Mouse (Mus musculus) liver, postnatal 0 days (tissue): ENCODE measurements around the gene Cs. TPM values are rescaled to one million over a fixed set of nuclear protein-coding genes. Genes with fewer than 3 reads are reported as not detected.

Source experiments
- ATAC-seq: fragments of 200-750 bp; cut with Nextera tagmentation; 2 replicates; pipeline ENCODE4 v1.8.0; 2017; ENCODE audit warnings: mild to moderate bottlenecking, moderate library complexity
- DNase-seq: peaks from one replicate; pipeline ENCODE4 v3.0.0-alpha.2; 2016
- H3K27ac ChIP-seq: fragments of 300-500 bp; sonication (generic); 2 replicates; pipeline ENCODE4 v1.5.1; 2014; ENCODE audit warnings: antibody characterized with exemption, moderate library complexity, mild to moderate bottlenecking, low read depth
- H3K27me3 ChIP-seq: fragments of 300-500 bp; sonication (generic); 2 replicates; pipeline ENCODE4 v1.6.1; 2014; ENCODE audit warnings: low read length, control low read depth, mixed read lengths; ENCODE audit not compliant: insufficient read depth
- H3K36me3 ChIP-seq: fragments of 300-500 bp; sonication (generic); replicated peaks from 2 replicates; pipeline ENCODE4 v1.6.1; 2014; ENCODE audit warnings: mild to moderate bottlenecking, control low read depth, low read length, moderate library complexity, mixed read lengths; ENCODE audit not compliant: insufficient read depth
- H3K4me1 ChIP-seq: fragments of 300-500 bp; sonication (generic); 2 replicates; pipeline ENCODE4 v1.6.1; 2014; ENCODE audit warnings: antibody characterized with exemption, mild to moderate bottlenecking, control low read depth; ENCODE audit not compliant: insufficient read depth
- H3K4me2 ChIP-seq: fragments of 300-500 bp; sonication (generic); 2 replicates; pipeline ENCODE4 v1.6.1; 2014; ENCODE audit warnings: low read depth, mild to moderate bottlenecking, low read length, moderate library complexity, mixed read lengths
- H3K4me3 ChIP-seq: fragments of 300-500 bp; sonication (generic); 2 replicates; pipeline ENCODE4 v1.5.1; 2014; ENCODE audit warnings: low read depth, low read length
- H3K9ac ChIP-seq: fragments of 300-500 bp; sonication (generic); replicated peaks from 2 replicates; pipeline ENCODE4 v1.6.1; 2014; ENCODE audit warnings: mild to moderate bottlenecking, moderate library complexity
- H3K9me3 ChIP-seq: fragments of 300-500 bp; sonication (generic); 2 replicates; pipeline ENCODE4 v1.6.1; 2016; ENCODE audit warnings: mild to moderate bottlenecking, control low read depth, low read length, mixed read lengths
- CTCF ChIP-seq: sonication (generic); IDR thresholded peaks from 2 replicates; pipeline ENCODE4 v1.5.1; 2016; ENCODE audit warnings: antibody characterized with exemption, low read depth
- EP300 ChIP-seq: IDR thresholded peaks from 2 replicates; pipeline ENCODE4 v1.6.1; 2016; ENCODE audit warnings: antibody characterized with exemption, low read depth, mild to moderate bottlenecking
- WGBS: fragments of 180-500 bp; shearing (Covaris S2); extraction: QIAGEN DNeasy Blood & Tissue Kit; methylation state at CpG from one replicate; pipeline ENCODE4 v1.1.7; 2014; ENCODE audit not compliant: insufficient replicate concordance; 5-methylcytosine and 5-hydroxymethylcytosine counted together
- polyA plus RNA-seq: library from polyadenylated mRNA; unstranded; fragments of >200 nt; fragmentation: Nextera tagmentation; extraction: Ambion mirVana; gene quantifications from 2 replicates; pipeline ENCODE4 v1.2.1, GENCODE M21; 2015

Gene Cs
- polyA plus RNA-seq, 1 experiment from 2014 or later = 51.4 TPM

DNA sequence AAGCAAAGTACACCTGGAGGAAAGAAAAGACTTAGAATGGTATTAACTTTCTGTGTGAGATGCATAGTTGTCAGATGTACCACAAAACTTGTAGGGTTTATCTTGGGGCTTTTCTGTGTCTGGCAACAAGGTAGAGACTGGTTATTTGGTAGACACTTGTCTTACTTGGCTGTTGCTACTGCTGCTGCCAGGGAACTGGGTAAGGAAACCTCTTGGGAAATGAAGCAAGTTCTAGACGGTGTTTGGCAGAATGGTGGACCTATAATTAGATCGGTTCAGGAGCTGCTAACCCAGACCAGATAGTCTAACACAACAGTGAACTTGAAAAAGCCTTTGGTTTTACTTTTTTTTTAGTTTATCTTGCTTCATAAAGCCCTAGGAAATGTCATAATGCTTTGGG is 1.4 kb downstream of the Cs start:
- H3K27ac ChIP-seq = peak overlapping the region; percentile 98
- H3K9ac ChIP-seq = peak overlapping the region; percentile 86; the same call in 1 of the 2 replicates
- H3K4me1 ChIP-seq = peaks cover 51% of the 10 kb centered on the region
- TF ChIP-seq EP300 (no peak), CTCF (no peak)
- no peak for DNase-seq
- H3K36me3 ChIP-seq = peaks cover 3% of the 10 kb centered on the region; the same call in 1 of the 2 replicates
- ATAC-seq = no peak
- H3K4me3 ChIP-seq = peak overlapping the region; percentile 88
- WGBS = 36% methylated on average over 2 of the region's 2 CpGs
- no peaks in the 10 kb centered on the region for H3K27me3 ChIP-seq
- H3K4me2 ChIP-seq = peak overlapping the region; percentile 97
- H3K9me3 ChIP-seq = no peaks in the 10 kb centered on the region

DNA sequence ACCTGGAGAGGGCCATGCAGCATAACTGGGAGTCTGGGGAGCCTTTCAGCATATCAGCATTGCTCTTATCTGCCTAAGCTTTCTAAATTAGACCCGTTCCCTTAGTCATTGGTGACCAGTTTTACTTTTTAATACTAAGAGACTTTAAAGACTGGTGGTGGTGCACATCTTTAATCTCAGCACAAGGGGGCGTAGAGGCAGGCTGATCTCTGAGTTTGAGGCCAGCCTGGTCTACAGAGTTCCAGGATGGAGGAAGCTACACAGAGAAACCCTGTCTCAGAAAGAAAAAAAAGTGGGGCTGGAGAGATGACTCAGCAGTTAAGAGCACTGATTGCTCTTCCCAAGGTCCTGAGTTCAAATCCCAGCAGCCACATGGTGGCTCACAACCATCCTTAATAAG is 2.7 kb downstream of the Cs start:
- Histone ChIP-seq H3K9me3 (no peaks in the 10 kb centered on the region), H3K27ac (no peak overlapping the region), H3K36me3 (peaks cover 3% of the 10 kb centered on the region; the same call in 1 of the 2 replicates), H3K4me1 (peaks cover 58% of the 10 kb centered on the region), H3K9ac (no peak overlapping the region), H3K4me2 (peak overlapping the region; percentile 7; the same call in 1 of the 2 replicates), H3K4me3 (no peak overlapping the region), H3K27me3 (no peaks in the 10 kb centered on the region)
- no peak for DNase-seq
- 56% methylated on average over 2 of the region's 2 CpGs for WGBS
- ATAC-seq = no peak
- TF ChIP-seq EP300 = no peak
- TF ChIP-seq CTCF = peak; percentile 61

DNA sequence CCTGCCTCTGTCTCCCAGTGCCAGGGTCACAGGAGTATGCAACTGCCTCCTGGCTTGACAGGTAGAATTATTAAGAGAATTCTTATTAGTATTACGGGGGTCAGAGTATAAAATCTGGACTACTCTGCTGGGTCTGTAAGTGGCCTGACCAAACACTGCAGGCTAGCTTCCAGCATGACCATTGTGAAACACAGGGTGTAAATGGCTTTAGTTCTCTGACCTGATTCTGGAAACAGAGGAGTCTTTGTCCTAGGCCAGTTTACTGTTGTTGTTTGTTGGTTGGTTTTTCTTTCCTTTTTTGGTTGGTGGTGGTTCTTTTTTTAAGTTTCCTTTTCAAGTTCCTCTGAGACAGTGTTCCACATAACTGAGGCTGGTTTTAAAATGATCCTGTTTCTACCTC is 5.9 kb downstream of the Cs start:
- peaks cover 3% of the 10 kb centered on the region; the same call in 1 of the 2 replicates for H3K36me3 ChIP-seq
- 80% methylated on average over 1 of the region's 1 CpGs for WGBS
- peak overlapping the region; percentile 61 for H3K27ac ChIP-seq
- H3K9me3 ChIP-seq = no peaks in the 10 kb centered on the region
- H3K27me3 ChIP-seq = no peaks in the 10 kb centered on the region
- DNase-seq = no peak
- H3K4me1 ChIP-seq = peaks cover 47% of the 10 kb centered on the region
- TF ChIP-seq CTCF (no peak), EP300 (no peak)
- H3K4me2 ChIP-seq = peak overlapping the region; percentile 10; the same call in 1 of the 2 replicates
- H3K9ac ChIP-seq = no peak overlapping the region
- ATAC-seq = 0 out of 2 replicates have a peak, but pooled peaks have one; percentile 14
- no peak overlapping the region for H3K4me3 ChIP-seq

GRCm38 (mm10) chr10:128344568-128345275 is 7.2 kb downstream of the Cs start:
- H3K4me2 ChIP-seq = peak overlapping the region; percentile 63
- no peaks in the 10 kb centered on the region for H3K27me3 ChIP-seq
- peaks cover 6% of the 10 kb centered on the region; the same call in 1 of the 2 replicates for H3K36me3 ChIP-seq
- 14% methylated on average over 7 of the region's 7 CpGs for WGBS
- H3K4me1 ChIP-seq = peaks cover 34% of the 10 kb centered on the region
- peak overlapping the region; percentile 80 for H3K27ac ChIP-seq
- H3K9ac ChIP-seq = no peak overlapping the region
- DNase-seq = peak; percentile 87
- H3K9me3 ChIP-seq = no peaks in the 10 kb centered on the region
- TF ChIP-seq EP300 (0 out of 2 replicates have a peak, but pooled peaks have one; percentile 23), CTCF (no peak)
- peak overlapping the region; percentile 15; the same call in 1 of the 2 replicates for H3K4me3 ChIP-seq
- peak; percentile 84 for ATAC-seq

DNA sequence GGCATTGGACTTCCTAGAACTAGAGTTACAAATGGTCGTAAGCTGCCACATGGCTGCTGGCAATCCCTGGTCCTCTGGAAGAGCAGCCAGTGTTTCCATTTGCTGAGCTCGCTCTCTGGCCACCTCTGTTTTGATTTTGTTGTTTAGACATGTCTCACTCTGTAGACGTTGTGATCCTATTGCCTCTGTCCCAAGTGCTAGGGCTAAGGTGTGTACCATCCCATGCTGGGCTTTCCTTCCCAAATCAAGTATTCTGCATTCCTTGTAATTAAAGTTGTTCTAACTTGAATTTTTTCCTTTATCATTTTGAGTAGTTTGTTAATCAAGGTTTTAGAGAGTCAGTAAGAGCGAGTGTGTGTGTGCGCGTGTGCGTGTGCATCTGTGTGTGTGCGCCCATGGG is 10.0 kb downstream of the Cs start:
- Histone ChIP-seq H3K27ac (no peak overlapping the region), H3K27me3 (no peaks in the 10 kb centered on the region), H3K9ac (no peak overlapping the region), H3K9me3 (no peaks in the 10 kb centered on the region), H3K36me3 (peaks cover 27% of the 10 kb centered on the region), H3K4me3 (no peak overlapping the region), H3K4me1 (peaks cover 22% of the 10 kb centered on the region), H3K4me2 (no peak overlapping the region)
- ATAC-seq (no peak), DNase-seq (no peak)
- WGBS = 84% methylated on average over 8 of the region's 8 CpGs
- no peak for TF ChIP-seq CTCF
- TF ChIP-seq EP300 = no peak

DNA sequence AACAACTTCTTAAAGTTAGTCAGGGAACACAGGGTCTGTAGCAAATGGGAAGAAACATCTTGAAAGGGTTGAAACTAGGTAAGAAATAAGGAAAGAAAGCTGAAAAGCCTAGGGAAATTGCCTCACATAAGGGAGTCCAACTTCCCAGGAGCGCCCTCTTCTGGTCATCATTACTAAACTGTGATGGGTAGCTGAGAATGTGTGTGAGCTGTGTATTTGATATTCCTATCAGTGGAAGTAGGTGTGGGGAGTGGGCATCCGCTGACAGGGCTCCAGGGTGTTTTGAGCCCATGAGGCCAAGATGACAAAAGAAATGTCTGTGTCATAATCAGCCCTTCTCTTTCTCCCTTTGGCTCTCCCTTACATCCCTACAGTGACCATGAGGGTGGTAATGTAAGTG is 21.3 kb downstream of the Cs start:
- no peaks in the 10 kb centered on the region for H3K4me1 ChIP-seq
- peaks cover 83% of the 10 kb centered on the region for H3K36me3 ChIP-seq
- H3K9ac ChIP-seq = no peak overlapping the region
- H3K4me3 ChIP-seq = no peak overlapping the region
- no peak for ATAC-seq
- H3K27me3 ChIP-seq = no peaks in the 10 kb centered on the region
- peak; percentile 62 for DNase-seq
- no peaks in the 10 kb centered on the region for H3K9me3 ChIP-seq
- TF ChIP-seq CTCF (peak; percentile 82), EP300 (no peak)
- no peak overlapping the region for H3K27ac ChIP-seq
- no peak overlapping the region for H3K4me2 ChIP-seq
- 45% methylated on average over 2 of the region's 2 CpGs for WGBS
